Mouse (Mus musculus): ENCODE results near the gene Wdr34. TPM values are rescaled to one million over a fixed set of nuclear protein-coding genes. Genes with fewer than 3 reads are reported as not detected.

Gene Wdr34
- total RNA-seq (2022), result 10 to 100 TPM; 19.5 to 31.7 (median 26.6) TPM

- peak; percentile 96 for DNase-seq
These were observed at the start of gene Wdr34 for GRCm38 (mm10) chr2:30048699-30049388. TSS of gene Wdr34 (minus strand) at chr2:30048881.

GRCm38 (mm10) chr2:30095882-30096527 lies 47.3 kb upstream of the Wdr34 start:
- DNase-seq, result no peak

GRCm38 (mm10) chr2:30094208-30094588 lies 45.5 kb upstream of the Wdr34 start:
- DNase-seq, result no peak

GRCm38 (mm10) chr2:30093471-30094207 lies 45.0 kb upstream of the Wdr34 start, which contains the start of gene Zdhhc12:
TSS of gene Zdhhc12 (minus strand) at chr2:30093648.
- DNase-seq, result peak; percentile 98

GRCm38 (mm10) chr2:30092280-30092918 lies 43.7 kb upstream of the Wdr34 start:
- DNase-seq, result no peak

GRCm38 (mm10) chr2:30091521-30091920 lies 42.8 kb upstream of the Wdr34 start:
- no peak for DNase-seq

GRCm38 (mm10) chr2:30087310-30087709 lies 38.6 kb upstream of the Wdr34 start:
- no peak for DNase-seq

GRCm38 (mm10) chr2:30084632-30085031 lies 36.0 kb upstream of the Wdr34 start:
- no peak for DNase-seq

GRCm38 (mm10) chr2:30084113-30084512 lies 35.4 kb upstream of the Wdr34 start:
- DNase-seq, result no peak

GRCm38 (mm10) chr2:30080181-30080800 lies 31.6 kb upstream of the Wdr34 start:
- DNase-seq, result no peak

GRCm38 (mm10) chr2:30078760-30079159 lies 30.1 kb upstream of the Wdr34 start:
- DNase-seq, result no peak

- no peak for DNase-seq
These were observed 29.6 kb upstream of the Wdr34 start for GRCm38 (mm10) chr2:30078349-30078712.

GRCm38 (mm10) chr2:30077502-30078348 lies 29.0 kb upstream of the Wdr34 start, which contains the start of gene Pkn3:
TSS of gene Pkn3 (plus strand) at chr2:30077684.
- DNase-seq, result peak; percentile 83

GRCm38 (mm10) chr2:30076959-30077358 lies 28.3 kb upstream of the Wdr34 start:
- DNase-seq, result no peak

- DNase-seq, result no peak
These were observed 27.8 kb upstream of the Wdr34 start for GRCm38 (mm10) chr2:30076439-30076838.

- DNase-seq, result no peak
These were observed 26.9 kb upstream of the Wdr34 start for GRCm38 (mm10) chr2:30075625-30076024.

- DNase-seq, result no peak
These were observed 24.6 kb upstream of the Wdr34 start for GRCm38 (mm10) chr2:30073285-30073684.

GRCm38 (mm10) chr2:30072875-30073274 lies 24.2 kb upstream of the Wdr34 start:
- no peak for DNase-seq

- DNase-seq, result no peak
These were observed 19.3 kb upstream of the Wdr34 start for GRCm38 (mm10) chr2:30067962-30068361.

- DNase-seq, result no peak
These were observed 18.6 kb upstream of the Wdr34 start for GRCm38 (mm10) chr2:30067031-30067888.
